Mouse (Mus musculus): Measurements from ENCODE around the gene Prss53. TPM values are rescaled to one million over a fixed set of nuclear protein-coding genes. Genes with fewer than 3 reads are reported as not detected.
A peak's percentile ranks its signal among the peaks of the same experiment; 100 is the strongest.

The Prss53 gene
- not detected in 2 replicates for total RNA-seq (2015; ENCODE audit: low replicate concordance)
- not detected in 2 replicates for total RNA-seq (2017; ENCODE audit: low replicate concordance)

GRCm38 (mm10) chr7:127890798-127891197 is at the start of gene Prss53:
Gene Prss53 (minus strand): TSS chr7:127890970.
- no peak for ATAC-seq (replicated peaks; ENCODE audit: low FRiP score, poor library complexity, severe bottlenecking)

GRCm38 (mm10) chr7:127936216-127936884 is 45.6 kb upstream of the Prss53 start:
- no peak for ATAC-seq (replicated peaks; ENCODE audit: low FRiP score, poor library complexity, severe bottlenecking)

- 0 out of 2 replicates have a peak, but pooled peaks have one; percentile 8 for ATAC-seq (replicated peaks; ENCODE audit: low FRiP score, poor library complexity, severe bottlenecking)
Measured at GRCm38 (mm10) chr7:127935748-127936159, 45.0 kb upstream of the Prss53 start.

- ATAC-seq (replicated peaks; ENCODE audit: low FRiP score, poor library complexity, severe bottlenecking): peak; percentile 98
Measured at GRCm38 (mm10) chr7:127935028-127935722, 44.4 kb upstream of the Prss53 start.

GRCm38 (mm10) chr7:127934075-127934474 is 43.3 kb upstream of the Prss53 start:
- ATAC-seq (replicated peaks; ENCODE audit: low FRiP score, poor library complexity, severe bottlenecking): no peak

- ATAC-seq (replicated peaks; ENCODE audit: low FRiP score, poor library complexity, severe bottlenecking): no peak
Measured at GRCm38 (mm10) chr7:127932273-127933031, 41.7 kb upstream of the Prss53 start.

GRCm38 (mm10) chr7:127931351-127932135 is 40.8 kb upstream of the Prss53 start:
- no peak for ATAC-seq (replicated peaks; ENCODE audit: low FRiP score, poor library complexity, severe bottlenecking)

GRCm38 (mm10) chr7:127930636-127931035 is 39.9 kb upstream of the Prss53 start:
- no peak for ATAC-seq (replicated peaks; ENCODE audit: low FRiP score, poor library complexity, severe bottlenecking)

- no peak for ATAC-seq (replicated peaks; ENCODE audit: low FRiP score, poor library complexity, severe bottlenecking)
Measured at GRCm38 (mm10) chr7:127929923-127930322, 39.2 kb upstream of the Prss53 start, which contains the start of gene Prss8. Gene Prss8 (minus strand): TSS chr7:127930104.

GRCm38 (mm10) chr7:127928596-127928995 is 37.8 kb upstream of the Prss53 start:
- no peak for ATAC-seq (replicated peaks; ENCODE audit: low FRiP score, poor library complexity, severe bottlenecking)

GRCm38 (mm10) chr7:127927726-127928125 is 37.0 kb upstream of the Prss53 start:
- ATAC-seq (replicated peaks; ENCODE audit: low FRiP score, poor library complexity, severe bottlenecking): no peak

- no peak for ATAC-seq (replicated peaks; ENCODE audit: low FRiP score, poor library complexity, severe bottlenecking)
Measured at GRCm38 (mm10) chr7:127926846-127927245, 36.1 kb upstream of the Prss53 start.

- ATAC-seq (replicated peaks; ENCODE audit: low FRiP score, poor library complexity, severe bottlenecking): no peak
Measured at GRCm38 (mm10) chr7:127926066-127926465, 35.3 kb upstream of the Prss53 start.

- ATAC-seq (replicated peaks; ENCODE audit: low FRiP score, poor library complexity, severe bottlenecking): no peak
Measured at GRCm38 (mm10) chr7:127925252-127925651, 34.5 kb upstream of the Prss53 start.

- ATAC-seq (replicated peaks; ENCODE audit: low FRiP score, poor library complexity, severe bottlenecking): no peak
Measured at GRCm38 (mm10) chr7:127923714-127924113, 32.9 kb upstream of the Prss53 start.

GRCm38 (mm10) chr7:127922451-127923275 is 31.9 kb upstream of the Prss53 start:
- ATAC-seq (replicated peaks; ENCODE audit: low FRiP score, poor library complexity, severe bottlenecking): no peak

- ATAC-seq (replicated peaks; ENCODE audit: low FRiP score, poor library complexity, severe bottlenecking): no peak
Measured at GRCm38 (mm10) chr7:127921516-127921915, 30.7 kb upstream of the Prss53 start.

GRCm38 (mm10) chr7:127919290-127919689 is 28.5 kb upstream of the Prss53 start:
- no peak for ATAC-seq (replicated peaks; ENCODE audit: low FRiP score, poor library complexity, severe bottlenecking)

GRCm38 (mm10) chr7:127918203-127918602 is 27.4 kb upstream of the Prss53 start:
- 0 out of 2 replicates have a peak, but pooled peaks have one; percentile 48 for ATAC-seq (replicated peaks; ENCODE audit: low FRiP score, poor library complexity, severe bottlenecking)

Data from erythroblast, adult 5-6 weeks (primary cell).